Mouse (Mus musculus) stomach, postnatal 0 days (tissue): Measurements from ENCODE around the gene Myog.

Source experiments
- CTCF ChIP-seq: IDR thresholded peaks from 2 replicates; pipeline ENCODE4 v1.5.1; 2016; ENCODE audit warnings: antibody characterized with exemption, low read depth, mild to moderate bottlenecking, moderate library complexity
- EP300 ChIP-seq: optimal IDR thresholded peaks from 2 replicates; pipeline ENCODE3; 2016; ENCODE audit warnings: antibody characterized with exemption

DNA sequence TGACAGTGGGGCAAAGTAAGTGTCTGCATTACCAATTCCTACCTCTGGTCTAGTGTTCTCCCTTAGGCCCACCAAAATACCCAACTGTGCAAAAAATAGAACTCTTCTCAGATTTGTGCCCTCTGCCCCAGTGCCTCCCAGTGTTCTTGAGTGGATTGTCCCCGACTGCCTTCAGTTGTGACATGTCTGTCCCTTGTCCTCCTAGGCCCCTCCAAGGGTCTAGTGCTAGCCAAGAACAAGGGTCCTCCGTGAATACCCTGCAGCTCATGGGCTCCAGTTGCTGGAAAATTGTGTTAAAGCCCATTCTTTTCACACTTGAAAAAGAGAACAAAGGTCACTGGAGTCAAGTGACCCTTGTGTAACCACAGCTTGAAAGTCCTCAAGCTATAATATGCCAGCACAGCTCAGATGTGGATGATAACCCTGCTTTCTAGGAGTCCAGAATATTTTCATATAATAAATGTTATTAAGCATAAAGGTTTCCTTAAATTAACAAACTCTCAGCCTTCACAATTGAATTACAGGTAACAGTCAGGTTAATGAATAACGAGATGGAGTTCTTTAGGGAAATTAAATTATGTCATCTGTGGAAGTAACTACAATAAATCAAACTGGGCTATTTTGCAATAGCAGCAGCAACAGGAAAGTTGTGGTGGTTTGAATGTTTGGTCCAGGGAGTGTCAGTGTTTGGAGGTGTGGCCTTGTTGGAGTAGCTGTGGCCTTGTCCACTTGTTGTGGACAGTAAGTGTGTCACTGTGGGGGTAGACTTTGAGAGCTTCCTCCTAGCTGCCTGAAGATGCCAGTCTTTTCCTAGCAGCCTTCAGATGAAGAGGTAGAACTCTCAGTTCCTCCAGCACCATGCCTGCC, 4.2 kb downstream of the Myog start:
- TF ChIP-seq EP300 (no peak), CTCF (no peak)
